Mouse (Mus musculus): ENCODE results near the gene Myo16.
A peak's percentile ranks its signal among the peaks of the same experiment; 100 is the strongest.

The Myo16 gene

GRCm38 (mm10) chr8:10415885-10416284, 262.2 kb downstream of the Myo16 start:
- no peak for DNase-seq

- no peak for DNase-seq
These were observed 263.1 kb downstream of the Myo16 start for GRCm38 (mm10) chr8:10416806-10417205.

GRCm38 (mm10) chr8:10417281-10417680, 263.6 kb downstream of the Myo16 start:
- no peak for DNase-seq

GRCm38 (mm10) chr8:10418013-10418412, 264.3 kb downstream of the Myo16 start:
- no peak for DNase-seq

- no peak for DNase-seq
These were observed 265.3 kb downstream of the Myo16 start for GRCm38 (mm10) chr8:10418971-10419370.

GRCm38 (mm10) chr8:10419726-10420125, 266.0 kb downstream of the Myo16 start:
- DNase-seq: no peak

- no peak for DNase-seq
These were observed 266.8 kb downstream of the Myo16 start for GRCm38 (mm10) chr8:10420551-10420950.

GRCm38 (mm10) chr8:10421516-10422090, 267.9 kb downstream of the Myo16 start:
- no peak for DNase-seq

- no peak for DNase-seq
These were observed 281.8 kb downstream of the Myo16 start for GRCm38 (mm10) chr8:10435492-10435891.

- DNase-seq: peak; percentile 64
These were observed 285.1 kb downstream of the Myo16 start for GRCm38 (mm10) chr8:10438772-10439171.

GRCm38 (mm10) chr8:10439595-10440453, 286.1 kb downstream of the Myo16 start:
- no peak for DNase-seq

GRCm38 (mm10) chr8:10442562-10442961, 288.9 kb downstream of the Myo16 start:
- no peak for DNase-seq

- no peak for DNase-seq
These were observed 291.3 kb downstream of the Myo16 start for GRCm38 (mm10) chr8:10445011-10445410.

GRCm38 (mm10) chr8:10448545-10448944, 294.8 kb downstream of the Myo16 start:
- DNase-seq: no peak

GRCm38 (mm10) chr8:10453046-10453445, 299.3 kb downstream of the Myo16 start:
- peak; percentile 26 for DNase-seq

- DNase-seq: no peak
These were observed 304.5 kb downstream of the Myo16 start for GRCm38 (mm10) chr8:10458151-10458649.

GRCm38 (mm10) chr8:10462271-10462670, 308.6 kb downstream of the Myo16 start:
- no peak for DNase-seq

- no peak for DNase-seq
These were observed 314.8 kb downstream of the Myo16 start for GRCm38 (mm10) chr8:10468490-10468889.

GRCm38 (mm10) chr8:10469658-10470057, 315.9 kb downstream of the Myo16 start:
- DNase-seq: peak; percentile 37

- no peak for DNase-seq
These were observed 316.6 kb downstream of the Myo16 start for GRCm38 (mm10) chr8:10470280-10470679.

GRCm38 (mm10) chr8:10472371-10472770, 318.7 kb downstream of the Myo16 start:
- no peak for DNase-seq

GRCm38 (mm10) chr8:10474446-10474845, 320.7 kb downstream of the Myo16 start:
- no peak for DNase-seq

GRCm38 (mm10) chr8:10479059-10479458, 325.3 kb downstream of the Myo16 start:
- DNase-seq: no peak

GRCm38 (mm10) chr8:10480850-10481249, 327.1 kb downstream of the Myo16 start:
- no peak for DNase-seq

Data from right cerebral cortex, postnatal 4 days (tissue).